Mouse (Mus musculus) myocyte (in vitro differentiated cells): ENCODE data around the gene Tspan13.

ENCODE experiments used
- CEBPB ChIP-seq: IDR thresholded peaks from 2 replicates; pipeline ENCODE4 v1.6.1; 2011; ENCODE audit warnings: mild to moderate bottlenecking, moderate library complexity; ENCODE audit not compliant: poor library complexity, insufficient read depth, severe bottlenecking
- E2F4 ChIP-seq: IDR thresholded peaks from one replicate; pipeline ENCODE4 v1.6.1; 2011; ENCODE audit warnings: mild to moderate bottlenecking, control low read depth, moderate library complexity; ENCODE audit not compliant: insufficient read depth
- MAX ChIP-seq: IDR thresholded peaks from one replicate; pipeline ENCODE4 v1.6.1; 2011; ENCODE audit warnings: low read depth, mild to moderate bottlenecking, control low read depth
- MYOD1 ChIP-seq, 3 experiments: IDR thresholded peaks; one replicate each; pipeline ENCODE4 v1.6.1; 2011; ENCODE audit warnings: control low read depth in 2 of 3, low read depth in 2 of 3, mild to moderate bottlenecking in 2 of 3, moderate library complexity in 1 of 3; ENCODE audit not compliant: insufficient read length in 2 of 3, control insufficient read depth in 1 of 3
- MYOG ChIP-seq, 3 experiments: IDR thresholded peaks; one replicate each; pipeline ENCODE4 v1.6.1; 2011; ENCODE audit warnings: control low read depth in 2 of 3, low read depth in 2 of 3, mild to moderate bottlenecking in 2 of 3; ENCODE audit not compliant: insufficient read length in 2 of 3, control insufficient read depth in 1 of 3, insufficient read depth in 1 of 3
- POLR2A ChIP-seq: IDR thresholded peaks from one replicate; pipeline ENCODE4 v1.6.1; 2011; ENCODE audit warnings: low read depth, mild to moderate bottlenecking, control low read depth, moderate library complexity; ENCODE audit not compliant: insufficient read length
- POLR2AphosphoS2 ChIP-seq: IDR thresholded peaks from one replicate; pipeline ENCODE4 v1.6.1; 2011; ENCODE audit warnings: low read depth, control low read depth; ENCODE audit not compliant: insufficient read length
- REST ChIP-seq: IDR thresholded peaks from one replicate; pipeline ENCODE4 v1.6.1; 2011; ENCODE audit warnings: mild to moderate bottlenecking, control low read depth, moderate library complexity; ENCODE audit not compliant: insufficient read depth, insufficient read length
- SRF ChIP-seq: IDR thresholded peaks from one replicate; pipeline ENCODE4 v1.6.1; 2011; ENCODE audit warnings: low read depth; ENCODE audit not compliant: control insufficient read depth, insufficient read length
- TCF12 ChIP-seq: IDR thresholded peaks from one replicate; pipeline ENCODE4 v1.6.1; 2011; ENCODE audit warnings: mild to moderate bottlenecking, control low read depth; ENCODE audit not compliant: poor library complexity, insufficient read depth, severe bottlenecking
- TCF3 ChIP-seq: IDR thresholded peaks from one replicate; pipeline ENCODE4 v1.6.1; 2011; ENCODE audit warnings: low read depth, control low read depth; ENCODE audit not compliant: insufficient read length
- USF1 ChIP-seq: IDR thresholded peaks from one replicate; pipeline ENCODE4 v1.6.1; 2011; ENCODE audit warnings: low read depth, mild to moderate bottlenecking, control low read depth, moderate library complexity

GRCm38 (mm10) chr12:36089221-36089620, 46.9 kb upstream of the Tspan13 start:
- TF ChIP-seq REST, result no peak
- no peak for TF ChIP-seq POLR2A
- no peak for TF ChIP-seq E2F4
- no peak for TF ChIP-seq MYOD1 (IDR thresholded peaks at IDR 0.05; ENCODE audit: control insufficient read depth in 1 of 3, insufficient read length in 2 of 3, low read depth in 2 of 3)
- TF ChIP-seq CEBPB, result no peak
- no peak for TF ChIP-seq MYOG (IDR thresholded peaks at IDR 0.05; ENCODE audit: control insufficient read depth in 1 of 3, insufficient read depth in 1 of 3, insufficient read length in 2 of 3, low read depth in 2 of 3)
- TF ChIP-seq TCF3, result no peak
- no peak for TF ChIP-seq USF1
- TF ChIP-seq TCF12, result no peak
- TF ChIP-seq MAX, result no peak
- TF ChIP-seq POLR2AphosphoS2, result no peak
- TF ChIP-seq SRF, result no peak
